Mouse (Mus musculus) G1E (cell line): ENCODE results near the gene Kcnk6. TPM values are rescaled to one million over a fixed set of nuclear protein-coding genes. Genes with fewer than 3 reads are reported as not detected.
"Not testable (repeated sequence)": the region's sequence is repeated elsewhere in the genome, so short reads cannot be mapped to it uniquely, and the experiment has no call there.

Experiments used
- ATAC-seq: 2 replicates; pipeline ENCODE4 v1.8.0; 2016; ENCODE audit warnings: mild to moderate bottlenecking; ENCODE audit not compliant: insufficient number of reproducible peaks, poor library complexity, low FRiP score, severe bottlenecking; ENCODE audit errors: extremely low read depth
- DNase-seq: peaks from one replicate; pipeline ENCODE4 v3.0.0; 2012; ENCODE audit warnings: low spot score
- H3K27me3 ChIP-seq: 2 replicates; pipeline ENCODE4 v1.6.1; 2012; ENCODE audit warnings: mild to moderate bottlenecking, low read length, inconsistent platforms; ENCODE audit not compliant: insufficient read depth
- H3K36me3 ChIP-seq: replicated peaks from 2 replicates; pipeline ENCODE3; 2012; ENCODE audit warnings: mild to moderate bottlenecking, inconsistent platforms
- H3K4me1 ChIP-seq: 2 replicates; pipeline ENCODE4 v1.6.1; 2012; ENCODE audit warnings: low read depth, low read length, inconsistent platforms, mixed read lengths; ENCODE audit not compliant: insufficient read depth
- H3K4me3 ChIP-seq: 2 replicates; pipeline ENCODE4 v1.5.1; 2012; ENCODE audit warnings: low read depth, mild to moderate bottlenecking, inconsistent platforms, low read length, moderate library complexity, mixed read lengths
- H3K9me3 ChIP-seq: replicated peaks from 2 replicates; pipeline ENCODE4 v1.6.1; 2012; ENCODE audit warnings: inconsistent platforms
- CTCF ChIP-seq: IDR thresholded peaks from 2 replicates; pipeline ENCODE4 v1.5.1; 2012; ENCODE audit warnings: low read depth, low read length, inconsistent platforms, mixed read lengths
- GATA1 ChIP-seq: IDR thresholded peaks from 2 replicates; pipeline ENCODE4 v1.6.1; 2012; ENCODE audit warnings: borderline replicate concordance, low read length, inconsistent platforms, mixed read lengths
- GATA2 ChIP-seq: IDR thresholded peaks from 2 replicates; pipeline ENCODE4 v1.6.1; 2012; ENCODE audit warnings: low read depth, low read length, inconsistent platforms, borderline replicate concordance
- POLR2AphosphoS5 ChIP-seq: IDR thresholded peaks from 2 replicates; pipeline ENCODE4 v1.6.1; 2012; ENCODE audit warnings: low read depth, low read length, inconsistent platforms; ENCODE audit not compliant: insufficient replicate concordance
- TAL1 ChIP-seq: conservative IDR thresholded peaks from 2 replicates; pipeline ENCODE4 v1.6.1; 2012; ENCODE audit warnings: low read depth, low read length, inconsistent platforms, mixed read lengths
- polyA plus RNA-seq: library from polyadenylated mRNA; stranded (reverse); fragments of >175 nt; gene quantifications from 2 replicates; pipeline ENCODE4 v1.2.3, GENCODE M21; 2012
- total RNA-seq, 2 experiments: library from RNA; stranded (forward) in 1 of 2; stranded (reverse) in 1 of 2; fragments of 200-1000 nt in 1 of 2; fragments of >200 nt in 1 of 2; fragmentation: Nextera tagmentation in 1 of 2; gene quantifications; 2 replicates each; pipeline ENCODE4 v1.2.3; 2014 to 2017

Gene Kcnk6
- total and polyA plus RNA-seq, 3 experiments: not detected

DNA sequence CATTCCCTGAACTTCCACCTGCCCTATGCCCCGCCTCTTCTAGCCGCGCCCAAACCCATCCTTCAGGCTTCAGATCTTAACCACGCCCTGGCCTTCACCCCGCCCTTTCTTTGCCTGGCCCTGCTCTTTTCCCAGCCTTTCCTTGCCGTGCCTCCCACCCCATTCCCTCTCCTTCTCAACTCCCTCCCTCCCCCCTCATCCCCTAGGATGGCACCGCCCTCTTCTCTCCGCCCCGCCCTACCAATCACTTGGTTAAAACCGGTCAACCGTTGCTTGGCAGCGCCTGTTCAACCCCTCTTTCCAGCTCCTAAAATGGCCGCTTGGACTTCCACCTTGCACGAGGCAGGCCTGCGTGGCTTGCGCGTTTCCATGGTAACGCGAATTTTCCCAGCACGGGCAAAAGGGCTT, 18.6 kb downstream of the Kcnk6 start, which contains the start of gene Catsperg1:
TSS of gene Catsperg1 (minus strand) at position 361 of the 408 bp plus-strand sequence.
- no peak within 1 kb of the TSS for H3K4me3 ChIP-seq

DNA sequence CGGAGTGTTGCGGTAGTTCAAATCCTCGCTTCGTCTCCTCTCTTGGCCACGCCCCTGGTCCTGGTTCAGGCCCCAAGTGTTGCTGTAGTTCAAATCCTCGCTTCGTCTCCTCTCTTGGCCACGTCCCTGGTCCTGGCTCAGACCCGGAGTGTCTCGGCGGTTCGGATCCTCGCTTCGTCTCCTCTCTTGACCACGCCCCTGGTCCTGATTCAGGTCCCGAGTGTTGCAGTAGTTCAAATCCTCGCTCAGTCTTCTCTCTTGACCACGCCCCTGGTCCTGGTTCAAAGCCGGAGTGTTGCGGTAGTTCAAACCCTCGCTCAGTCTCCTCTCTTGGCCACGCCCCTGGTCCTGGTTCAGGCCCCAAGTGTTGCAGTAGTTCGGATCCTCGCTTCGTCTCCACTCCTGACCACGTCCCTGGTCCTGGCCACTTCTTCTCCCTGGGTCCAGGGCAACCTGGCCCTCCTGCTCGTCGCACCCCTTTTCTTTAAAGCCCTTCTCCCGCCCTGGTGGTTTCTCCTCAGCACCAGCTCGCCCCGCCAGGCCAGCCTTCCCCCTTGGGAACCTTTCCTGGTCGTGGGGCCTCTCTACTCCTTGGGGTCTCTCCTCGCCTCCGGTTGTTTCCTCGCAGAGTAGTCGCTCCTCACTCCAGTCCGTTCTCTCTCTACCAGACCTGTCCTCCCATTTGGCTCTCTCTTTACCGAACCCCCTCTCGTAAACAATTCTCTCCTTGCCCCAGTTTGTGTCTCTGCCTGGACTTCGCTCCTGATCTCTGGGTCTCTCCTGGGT, 19.3 kb downstream of the Kcnk6 start:
- not testable (repeated sequence) for H3K27me3 ChIP-seq, H3K4me3 ChIP-seq, DNase-seq, H3K36me3 ChIP-seq, ATAC-seq
- Histone ChIP-seq H3K4me1 (peaks cover 17% of the 10 kb centered on the region), H3K9me3 (peaks cover 19% of the 10 kb centered on the region)

More for the DNA sequence above, 18.6 kb downstream of the Kcnk6 start, which contains the start of gene Catsperg1:
- Histone ChIP-seq H3K27me3 (no peaks in the 10 kb centered on the region), H3K9me3 (peaks cover 19% of the 10 kb centered on the region), H3K36me3 (no peaks in the 10 kb centered on the region), H3K4me1 (peaks cover 17% of the 10 kb centered on the region)
- no peak for ATAC-seq
- DNase-seq: no peak
- TF ChIP-seq GATA1 (no peak), GATA2 (no peak), POLR2AphosphoS5 (no peak), TAL1 (no peak), CTCF (no peak)

DNA sequence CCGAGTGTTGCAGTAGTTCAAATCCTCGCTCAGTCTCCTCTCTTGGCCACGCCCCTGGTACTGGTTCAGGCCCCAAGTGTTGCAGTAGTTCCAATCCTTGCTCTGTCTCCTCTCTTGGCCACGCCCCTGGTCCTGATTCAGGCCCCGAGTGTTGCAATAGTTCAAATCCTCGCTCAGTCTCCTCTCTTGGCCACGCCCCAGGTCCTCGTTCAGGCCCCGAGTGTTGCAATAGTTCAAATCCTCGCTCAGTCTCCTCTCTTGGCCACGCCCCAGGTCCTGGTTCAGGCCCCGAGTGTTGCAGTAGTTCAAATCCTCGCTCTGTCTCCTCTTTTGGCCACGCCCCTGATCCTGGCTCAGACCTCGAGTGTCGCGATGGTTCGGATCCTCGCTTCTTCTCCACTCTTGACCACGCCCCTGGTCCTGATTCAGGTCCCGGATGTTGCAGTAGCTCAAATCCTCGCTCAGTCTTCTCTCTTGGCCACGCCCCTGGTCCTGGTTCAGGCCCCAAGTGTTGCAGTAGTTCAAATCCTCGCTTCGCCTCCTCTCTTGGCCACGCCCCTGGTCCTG, 20.0 kb downstream of the Kcnk6 start:
- no peaks in the 10 kb centered on the region for H3K27me3 ChIP-seq
- H3K4me3 ChIP-seq: peak overlapping the region; percentile 71
- TF ChIP-seq GATA2 (no peak), TAL1 (no peak), GATA1 (no peak), POLR2AphosphoS5 (no peak), CTCF (no peak)
- peaks cover 17% of the 10 kb centered on the region for H3K4me1 ChIP-seq
- ATAC-seq (no peak), DNase-seq (no peak)
- peaks cover 19% of the 10 kb centered on the region for H3K9me3 ChIP-seq
- no peaks in the 10 kb centered on the region for H3K36me3 ChIP-seq

DNA sequence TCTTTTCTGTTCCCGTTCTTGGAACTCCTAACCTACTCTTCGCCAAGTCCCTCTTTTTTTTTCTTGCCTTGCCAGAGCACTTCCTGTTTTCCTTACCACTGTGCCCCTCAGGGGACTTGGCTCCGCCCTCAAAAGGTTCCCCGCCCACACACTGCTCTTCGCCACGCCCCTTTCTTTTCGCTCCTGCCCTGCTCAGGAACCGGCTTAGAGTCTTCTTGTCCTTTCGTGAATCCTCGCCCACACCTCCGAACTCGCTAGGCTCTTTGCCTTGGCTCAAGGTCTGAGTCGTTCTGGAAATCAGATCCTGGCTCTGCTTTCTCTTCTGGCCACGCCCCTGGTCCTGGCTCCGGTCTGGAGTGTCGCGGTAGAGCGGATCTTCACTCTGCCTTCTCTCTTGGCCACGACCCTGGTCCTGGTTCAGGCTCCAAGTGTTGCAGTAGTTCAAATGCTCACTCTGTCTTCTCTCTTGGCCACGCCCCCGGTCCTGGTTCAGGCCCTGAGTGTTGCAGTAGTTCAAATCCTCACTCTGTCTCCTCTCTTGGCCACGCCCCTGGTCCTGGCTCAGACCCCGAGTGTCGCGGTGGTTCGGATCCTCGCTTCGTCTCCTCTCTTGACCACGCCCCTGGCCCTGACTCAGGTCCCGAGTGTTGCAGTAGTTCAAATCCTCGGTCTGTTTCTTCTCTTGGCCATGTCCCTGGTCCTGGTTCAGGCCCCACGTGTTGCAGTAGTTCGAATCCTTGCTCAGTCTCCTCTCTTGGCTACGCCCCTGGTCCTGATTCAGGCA, 20.7 kb downstream of the Kcnk6 start:
- no peak for TF ChIP-seq GATA2
- TF ChIP-seq CTCF: no peak
- TF ChIP-seq TAL1: no peak
- no peak for TF ChIP-seq GATA1
- no peak for TF ChIP-seq POLR2AphosphoS5
- peaks cover 15% of the 10 kb centered on the region for H3K9me3 ChIP-seq
- ATAC-seq (peak; percentile 83), DNase-seq (peak; percentile 76)
- peaks cover 3% of the 10 kb centered on the region; the same call in 1 of the 2 replicates for H3K27me3 ChIP-seq
- no peaks in the 10 kb centered on the region for H3K36me3 ChIP-seq
- peak overlapping the region; percentile 71 for H3K4me3 ChIP-seq
- peaks cover 17% of the 10 kb centered on the region for H3K4me1 ChIP-seq

DNA sequence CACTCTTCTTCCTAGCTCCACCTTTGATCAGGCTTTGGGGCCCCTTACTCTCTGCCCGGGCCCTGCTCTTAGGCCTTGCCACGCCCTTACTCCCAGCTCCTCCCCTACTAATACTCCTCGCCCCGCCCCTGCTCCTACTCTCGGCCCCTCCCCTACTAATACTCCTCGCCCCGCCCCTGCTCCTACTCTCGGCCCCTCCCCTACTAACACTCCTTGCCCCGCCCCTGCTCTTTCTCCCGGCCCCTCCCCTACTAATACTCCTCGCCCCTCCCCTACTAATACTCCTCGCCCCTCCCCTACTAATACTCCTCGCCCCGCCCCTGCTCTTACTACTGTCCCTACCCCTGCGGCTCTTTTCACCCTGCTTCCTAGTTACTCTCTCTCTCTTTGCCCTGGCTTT, 21.3 kb downstream of the Kcnk6 start:
- H3K4me3 ChIP-seq: peak overlapping the region; percentile 71
- peaks cover 15% of the 10 kb centered on the region for H3K9me3 ChIP-seq
- peak; percentile 62 for ATAC-seq
- H3K36me3 ChIP-seq, H3K27me3 ChIP-seq, DNase-seq: not testable (repeated sequence)
- peaks cover 17% of the 10 kb centered on the region for H3K4me1 ChIP-seq

DNA sequence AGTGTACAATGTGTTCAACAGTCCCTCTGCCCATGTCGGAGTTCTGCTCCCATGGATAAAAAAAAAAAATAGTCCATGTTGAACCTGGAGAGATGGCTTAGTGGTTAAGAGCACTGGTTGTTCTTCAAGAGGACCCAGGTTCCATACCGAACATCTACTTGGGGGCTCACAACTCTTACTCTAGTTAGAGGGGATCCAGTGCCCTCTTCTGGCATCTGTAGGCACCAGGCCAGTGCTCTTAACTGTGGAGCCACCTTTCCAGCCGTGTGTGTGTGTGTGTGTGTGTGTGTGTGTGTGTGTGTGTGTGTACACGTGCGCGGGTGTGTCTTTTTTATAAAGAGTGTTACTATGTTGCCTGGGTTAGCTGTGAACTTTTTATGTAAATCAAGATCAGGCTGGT, 29.7 kb downstream of the Kcnk6 start:
- TF ChIP-seq GATA1 (no peak), POLR2AphosphoS5 (no peak), GATA2 (no peak), CTCF (no peak), TAL1 (no peak)
- no peak overlapping the region for H3K4me3 ChIP-seq
- H3K4me1 ChIP-seq: no peaks in the 10 kb centered on the region
- H3K36me3 ChIP-seq: no peaks in the 10 kb centered on the region
- H3K27me3 ChIP-seq: peaks cover 13% of the 10 kb centered on the region; the same call in 1 of the 2 replicates
- ATAC-seq (no peak), DNase-seq (no peak)
- no peaks in the 10 kb centered on the region for H3K9me3 ChIP-seq

DNA sequence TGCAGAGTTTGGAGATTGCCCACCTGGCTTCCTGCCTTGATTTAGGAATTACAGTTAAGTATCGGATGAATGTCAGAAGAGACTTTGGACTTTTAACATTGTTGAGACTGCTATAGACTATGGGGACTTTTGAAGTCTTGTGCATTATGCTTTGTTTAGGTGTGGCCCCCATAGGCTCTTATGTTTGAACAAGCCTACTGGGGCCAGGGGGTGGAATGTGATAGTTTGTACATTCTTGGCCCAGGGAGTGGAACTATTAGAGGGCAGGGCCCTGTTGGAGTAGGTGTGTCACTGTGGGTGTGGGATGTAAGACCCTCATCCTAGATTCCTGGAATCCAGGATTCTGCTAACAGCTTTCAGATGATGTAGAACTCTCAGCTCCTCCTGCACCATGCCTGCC, 38.1 kb downstream of the Kcnk6 start:
- not testable (repeated sequence) for H3K9me3 ChIP-seq, H3K27me3 ChIP-seq, ATAC-seq, H3K36me3 ChIP-seq, DNase-seq, H3K4me3 ChIP-seq, H3K4me1 ChIP-seq

DNA sequence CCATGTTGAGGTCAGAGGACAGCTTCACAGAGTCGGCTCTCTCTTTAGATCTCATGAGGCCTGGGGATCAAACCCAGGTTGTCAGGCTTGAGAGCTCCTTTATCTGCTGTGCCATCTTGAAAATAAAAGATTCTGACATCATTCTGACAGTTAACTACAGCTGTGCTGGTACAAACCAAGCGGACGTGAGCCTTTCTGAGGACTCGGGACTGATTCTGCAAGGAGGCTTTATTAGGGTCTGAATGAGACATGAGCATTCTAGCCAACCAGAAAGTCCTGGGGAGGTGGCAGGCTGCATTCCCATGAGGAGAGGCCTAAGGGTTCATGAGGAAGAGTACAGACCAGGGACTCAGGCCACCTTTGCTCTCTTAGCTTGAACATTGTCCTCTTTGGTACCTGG, 51.0 kb downstream of the Kcnk6 start:
- H3K9me3 ChIP-seq, ATAC-seq, DNase-seq, H3K4me3 ChIP-seq, H3K27me3 ChIP-seq: not testable (repeated sequence)
- H3K4me1 ChIP-seq: peaks cover 28% of the 10 kb centered on the region
- peaks cover 25% of the 10 kb centered on the region for H3K36me3 ChIP-seq
